Comparison of ENCODE assay signal across 1 mouse cellular context in genomic region chr11:102258521-102258920, GRCm38 (mm10).
TF ChIP-seq lines count a peak whose summit lies in the region.

No protein-coding gene starts in this region.

TF ChIP-seq in CH12.LX, 34 proteins besides CTCF, POLR2A, EP300 and RAD21 (continued from another document):
- TF ChIP-seq MAZ (IDR thresholded peaks at IDR 0.05; ENCODE audit: low read depth, low read length) (no peak), JUND (conservative IDR thresholded peaks at IDR 0.05; ENCODE audit: low read depth, low read length) (no peak), KAT2A (IDR thresholded peaks at IDR 0.05; ENCODE audit: insufficient replicate concordance, low read length) (no peak)
